Mouse (Mus musculus) embryonic facial prominence, embryonic 10.5 days (tissue): ENCODE results near the gene Zfhx3. TPM values are rescaled to one million over a fixed set of nuclear protein-coding genes. Genes with fewer than 3 reads are reported as not detected.

ENCODE experiments used
- DNase-seq: peaks from one replicate; pipeline ENCODE4 v3.0.0-alpha.2; 2017; ENCODE audit warnings: low spot score
- H3K27ac ChIP-seq: fragments of 300-500 bp; sonication (generic); replicated peaks from 2 replicates; pipeline ENCODE4 v1.5.1; 2016; ENCODE audit warnings: mild to moderate bottlenecking
- H3K27me3 ChIP-seq: fragments of 300-500 bp; sonication (generic); replicated peaks from 2 replicates; pipeline ENCODE4 v1.6.1; 2016; ENCODE audit warnings: low read depth, mild to moderate bottlenecking; ENCODE audit not compliant: poor library complexity, severe bottlenecking
- H3K36me3 ChIP-seq: fragments of 300-500 bp; sonication (generic); replicated peaks from 2 replicates; pipeline ENCODE4 v1.6.1; 2016; ENCODE audit warnings: mild to moderate bottlenecking, moderate library complexity
- H3K4me1 ChIP-seq: fragments of 300-500 bp; sonication (generic); 2 replicates; pipeline ENCODE4 v1.6.1; 2016
- H3K4me3 ChIP-seq: fragments of 300-500 bp; sonication (generic); 2 replicates; pipeline ENCODE4 v1.5.1; 2016; ENCODE audit warnings: mild to moderate bottlenecking, moderate library complexity
- H3K9me3 ChIP-seq: fragments of 300-500 bp; sonication (generic); 2 replicates; pipeline ENCODE4 v1.6.1; 2016; ENCODE audit warnings: mild to moderate bottlenecking
- WGBS: fragments of 180-500 bp; shearing (Covaris S2); methylation state at CpG from one replicate; pipeline ENCODE4 v1.1.7; 2016; 5-methylcytosine and 5-hydroxymethylcytosine counted together
- polyA plus RNA-seq: library from polyadenylated mRNA; unstranded; fragments of >200 nt; fragmentation: Nextera tagmentation; extraction: Ambion mirVana; gene quantifications from 2 replicates; pipeline ENCODE4 v1.2.1, GENCODE M21; 2016

Zfhx3 gene
- polyA plus RNA-seq, 1 experiment from 2014 or later, result 18.8 TPM

DNA sequence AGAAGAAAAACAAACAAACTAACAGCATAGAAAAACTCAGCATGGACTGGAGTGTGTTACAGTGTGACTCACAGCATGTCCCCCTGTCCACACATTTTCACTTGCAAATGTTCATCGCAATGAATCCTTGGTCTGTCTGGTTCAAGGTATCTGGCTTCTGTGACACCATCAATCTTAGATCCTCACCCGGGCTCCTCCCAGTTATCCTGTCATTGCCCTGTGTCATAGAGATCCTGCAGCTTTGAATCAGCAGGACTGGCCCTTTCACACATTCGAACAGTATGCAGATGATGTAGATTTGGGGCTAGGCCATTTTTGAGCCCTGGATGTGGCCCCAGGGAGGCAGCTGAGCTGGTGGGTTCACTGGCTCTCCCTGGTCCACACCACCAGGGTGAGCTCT is 278.1 kb downstream of the Zfhx3 start:
- Histone ChIP-seq H3K36me3 (no peaks in the 10 kb centered on the region), H3K27ac (peak overlapping the region; percentile 30; the same call in 1 of the 2 replicates), H3K9me3 (no peaks in the 10 kb centered on the region), H3K4me3 (no peak overlapping the region), H3K4me1 (peaks cover 24% of the 10 kb centered on the region), H3K27me3 (no peaks in the 10 kb centered on the region)
- no peak for DNase-seq
- 70% methylated on average over 3 of the region's 3 CpGs for WGBS

GRCm38 (mm10) chr8:108222091-108222490 is 279.6 kb downstream of the Zfhx3 start:
- Histone ChIP-seq H3K27me3 (no peaks in the 10 kb centered on the region), H3K4me1 (peaks cover 19% of the 10 kb centered on the region), H3K9me3 (no peaks in the 10 kb centered on the region), H3K4me3 (no peak overlapping the region), H3K36me3 (no peaks in the 10 kb centered on the region), H3K27ac (no peak overlapping the region)
- DNase-seq, result no peak
- 81% methylated on average over 2 of the region's 2 CpGs for WGBS

GRCm38 (mm10) chr8:108232326-108232725 is 289.9 kb downstream of the Zfhx3 start:
- peak; percentile 53 for DNase-seq
- H3K4me1 ChIP-seq, result peaks cover 44% of the 10 kb centered on the region
- H3K9me3 ChIP-seq, result no peaks in the 10 kb centered on the region
- 47% methylated on average over 7 of the region's 7 CpGs for WGBS
- no peak overlapping the region for H3K4me3 ChIP-seq
- H3K27me3 ChIP-seq, result no peaks in the 10 kb centered on the region
- H3K36me3 ChIP-seq, result no peaks in the 10 kb centered on the region
- H3K27ac ChIP-seq, result peak overlapping the region; percentile 49; the same call in 1 of the 2 replicates

GRCm38 (mm10) chr8:108234481-108234880 is 292.0 kb downstream of the Zfhx3 start:
- DNase-seq, result no peak
- Histone ChIP-seq H3K4me3 (no peak overlapping the region), H3K9me3 (no peaks in the 10 kb centered on the region), H3K4me1 (peaks cover 45% of the 10 kb centered on the region), H3K27ac (peak overlapping the region; percentile 70), H3K36me3 (no peaks in the 10 kb centered on the region), H3K27me3 (peaks cover 12% of the 10 kb centered on the region; the same call in 1 of the 2 replicates)
- 20% methylated on average over 4 of the region's 4 CpGs for WGBS

DNA sequence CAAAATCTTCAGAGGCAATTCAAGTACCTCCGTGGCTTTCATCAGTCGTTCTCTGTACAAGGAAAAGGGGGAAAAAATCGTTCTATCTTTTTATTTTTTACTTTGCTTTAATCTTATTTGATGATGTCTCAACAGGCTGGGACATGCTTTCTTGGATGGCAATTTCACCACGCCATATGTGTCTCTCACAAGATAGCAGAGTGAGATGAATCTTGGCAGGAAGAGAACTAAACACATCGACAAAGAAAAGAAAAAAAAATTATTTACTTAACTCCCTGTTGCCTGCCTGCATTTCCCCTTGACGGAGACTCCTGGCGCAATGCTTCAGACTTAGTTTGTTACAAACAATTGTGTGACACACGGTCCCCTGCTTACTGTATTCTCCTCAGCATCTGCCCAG is 294.3 kb downstream of the Zfhx3 start:
- H3K27ac ChIP-seq, result no peak overlapping the region
- H3K9me3 ChIP-seq, result no peaks in the 10 kb centered on the region
- H3K36me3 ChIP-seq, result no peaks in the 10 kb centered on the region
- DNase-seq, result no peak
- peaks cover 63% of the 10 kb centered on the region for H3K4me1 ChIP-seq
- peaks cover 12% of the 10 kb centered on the region; the same call in 1 of the 2 replicates for H3K27me3 ChIP-seq
- WGBS, result 79% methylated on average over 8 of the region's 8 CpGs
- H3K4me3 ChIP-seq, result no peak overlapping the region

GRCm38 (mm10) chr8:108239531-108239930 is 297.1 kb downstream of the Zfhx3 start:
- 89% methylated on average over 5 of the region's 5 CpGs for WGBS
- Histone ChIP-seq H3K9me3 (no peaks in the 10 kb centered on the region), H3K36me3 (no peaks in the 10 kb centered on the region), H3K4me3 (no peak overlapping the region), H3K4me1 (peaks cover 53% of the 10 kb centered on the region), H3K27ac (no peak overlapping the region; the same call in 1 of the 2 replicates), H3K27me3 (peaks cover 12% of the 10 kb centered on the region; the same call in 1 of the 2 replicates)
- DNase-seq, result no peak

DNA sequence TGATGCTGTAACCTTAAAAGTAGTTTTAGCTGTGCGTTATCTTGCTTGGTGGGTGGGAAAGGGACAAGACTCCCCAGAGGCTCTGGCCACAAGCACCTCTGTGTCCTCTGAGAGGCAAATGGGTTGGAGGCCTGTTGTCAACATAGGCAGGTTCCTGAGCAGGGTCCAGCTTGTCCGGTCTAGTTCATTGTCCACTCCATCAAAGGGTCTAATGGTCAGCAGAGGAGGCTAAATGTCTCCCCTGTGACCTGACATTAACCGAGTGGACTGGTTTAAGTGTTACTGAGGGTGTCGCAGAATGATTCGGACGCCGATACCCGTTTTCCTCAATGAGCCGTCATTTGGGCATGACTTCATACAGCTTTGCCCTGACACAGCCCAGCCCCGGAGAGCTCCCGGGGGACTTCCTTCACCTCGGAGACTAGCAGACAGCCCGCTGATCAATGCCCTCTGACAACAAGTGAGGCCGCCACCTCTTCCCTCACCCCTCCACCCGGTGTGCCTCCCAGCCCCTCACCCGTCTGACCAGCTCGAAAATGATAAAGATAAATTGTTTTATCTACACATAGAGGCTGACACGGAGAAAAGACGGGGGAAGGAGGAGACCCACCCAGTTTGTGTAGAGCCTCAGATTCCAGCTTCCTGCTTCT is 298.7 kb downstream of the Zfhx3 start:
- H3K9me3 ChIP-seq, result no peaks in the 10 kb centered on the region
- peaks cover 58% of the 10 kb centered on the region for H3K4me1 ChIP-seq
- DNase-seq, result peak; percentile 46
- no peaks in the 10 kb centered on the region for H3K36me3 ChIP-seq
- 37% methylated on average over 19 of the region's 19 CpGs for WGBS
- H3K4me3 ChIP-seq, result peak overlapping the region; percentile 40
- H3K27me3 ChIP-seq, result peaks cover 12% of the 10 kb centered on the region; the same call in 1 of the 2 replicates
- H3K27ac ChIP-seq, result peak overlapping the region; percentile 41

DNA sequence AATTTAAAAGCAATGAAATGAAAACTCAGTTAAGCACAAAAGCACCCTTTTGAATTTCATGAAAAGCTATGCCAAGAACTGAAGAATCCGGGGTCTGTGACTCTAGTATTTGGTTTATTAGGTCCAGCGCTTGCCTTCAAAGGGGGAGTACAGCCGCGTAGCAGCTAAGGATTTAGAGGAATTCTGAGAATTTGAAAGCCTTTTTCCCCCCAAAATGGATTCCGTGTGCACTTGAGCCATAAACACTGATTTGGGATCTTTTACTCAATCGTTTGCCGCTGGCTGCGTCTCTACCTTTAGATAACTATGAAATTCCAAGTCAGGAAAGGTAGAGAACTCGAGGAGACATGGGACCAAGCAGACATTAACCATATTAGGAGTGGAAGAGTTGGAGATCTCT is 300.8 kb downstream of the Zfhx3 start:
- Histone ChIP-seq H3K4me3 (no peak overlapping the region), H3K9me3 (no peaks in the 10 kb centered on the region), H3K4me1 (peaks cover 79% of the 10 kb centered on the region), H3K27ac (peak overlapping the region; percentile 54; the same call in 1 of the 2 replicates), H3K27me3 (peaks cover 5% of the 10 kb centered on the region; the same call in 1 of the 2 replicates), H3K36me3 (no peaks in the 10 kb centered on the region)
- 35% methylated on average over 9 of the region's 9 CpGs for WGBS
- DNase-seq, result peak; percentile 46

- peak overlapping the region; percentile 76 for H3K27ac ChIP-seq
- H3K9me3 ChIP-seq, result no peaks in the 10 kb centered on the region
- H3K4me3 ChIP-seq, result peak overlapping the region; percentile 37
- H3K36me3 ChIP-seq, result no peaks in the 10 kb centered on the region
- 43% methylated on average over 17 of the region's 17 CpGs for WGBS
- no peaks in the 10 kb centered on the region for H3K27me3 ChIP-seq
- peaks cover 76% of the 10 kb centered on the region for H3K4me1 ChIP-seq
- peak; percentile 27 for DNase-seq
These were observed 302.4 kb downstream of the Zfhx3 start for GRCm38 (mm10) chr8:108244636-108245494.

DNA sequence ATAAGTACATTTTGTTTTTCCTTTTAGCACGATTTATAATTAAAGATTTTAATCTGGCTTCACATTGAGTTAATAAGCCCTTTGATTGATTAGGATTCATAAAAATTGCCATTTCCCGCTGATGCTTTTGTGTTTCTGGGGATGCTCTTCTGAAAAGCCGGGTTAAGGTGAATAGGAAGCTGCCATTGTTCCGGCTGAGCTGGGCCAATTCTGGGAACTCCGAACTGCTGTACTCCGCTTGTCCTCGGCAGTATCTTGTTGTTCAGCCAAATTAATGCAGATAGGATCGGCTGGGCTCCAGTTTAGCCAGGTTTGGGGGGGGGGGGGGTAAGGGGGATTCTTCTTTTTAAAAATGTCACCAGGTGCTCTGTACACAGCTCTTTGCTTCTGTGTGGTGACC is 303.1 kb downstream of the Zfhx3 start:
- Histone ChIP-seq H3K9me3 (no peaks in the 10 kb centered on the region), H3K27me3 (no peaks in the 10 kb centered on the region), H3K36me3 (no peaks in the 10 kb centered on the region), H3K4me1 (peaks cover 69% of the 10 kb centered on the region), H3K4me3 (no peak overlapping the region; the same call in 1 of the 2 replicates), H3K27ac (peak overlapping the region; percentile 76)
- no peak for DNase-seq
- WGBS, result 44% methylated on average over 8 of the region's 8 CpGs

DNA sequence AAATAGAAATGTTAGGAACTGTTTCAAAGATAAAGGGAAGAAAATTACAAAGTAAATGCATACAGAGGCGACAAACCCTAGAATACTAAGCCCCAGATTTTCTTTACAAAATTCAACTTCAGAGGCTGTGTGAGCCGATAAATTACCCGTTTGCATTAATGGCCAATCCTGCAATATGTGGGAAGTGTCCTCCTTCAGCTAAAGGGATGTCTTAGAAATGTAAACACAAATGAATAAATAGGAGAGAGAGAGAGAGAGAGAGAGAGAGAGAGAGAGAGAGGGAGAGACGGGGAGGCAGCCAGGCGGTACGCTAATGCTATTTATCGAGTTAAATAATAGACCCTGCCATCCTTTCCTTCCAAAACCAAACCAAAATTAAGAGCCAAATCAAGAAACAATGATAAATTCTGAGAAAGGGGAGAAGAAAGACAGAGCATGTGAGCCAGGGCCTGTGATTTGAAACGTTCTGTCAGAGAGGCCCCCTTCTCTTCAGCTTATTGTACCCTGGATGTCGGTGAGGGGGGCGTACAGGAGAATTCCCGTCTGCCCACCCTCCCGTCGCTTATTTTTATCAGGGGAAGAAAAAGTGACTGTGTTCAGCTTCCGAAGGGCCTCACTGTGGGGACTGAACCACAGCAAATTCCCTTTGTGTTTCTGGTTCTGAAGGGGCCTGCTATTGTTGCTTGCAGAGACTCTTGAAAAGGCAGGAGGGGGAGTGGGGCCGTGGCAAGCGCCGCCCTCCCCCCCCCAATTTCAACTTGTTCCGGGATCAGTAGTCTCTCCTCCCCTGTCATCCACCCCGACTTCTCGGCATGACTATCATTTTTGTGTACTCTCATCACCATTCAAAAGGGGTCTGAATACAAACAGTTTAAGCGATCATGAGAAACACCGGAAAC is 303.8 kb downstream of the Zfhx3 start:
- H3K36me3 ChIP-seq, result no peaks in the 10 kb centered on the region
- H3K4me3 ChIP-seq, result peak overlapping the region; percentile 25; the same call in 1 of the 2 replicates
- no peaks in the 10 kb centered on the region for H3K27me3 ChIP-seq
- no peaks in the 10 kb centered on the region for H3K9me3 ChIP-seq
- peaks cover 62% of the 10 kb centered on the region for H3K4me1 ChIP-seq
- WGBS, result 43% methylated on average over 22 of the region's 22 CpGs
- peak overlapping the region; percentile 76 for H3K27ac ChIP-seq
- peak; percentile 34 for DNase-seq

- Histone ChIP-seq H3K27me3 (no peaks in the 10 kb centered on the region), H3K4me1 (peaks cover 56% of the 10 kb centered on the region), H3K36me3 (no peaks in the 10 kb centered on the region), H3K27ac (peak overlapping the region; percentile 76), H3K4me3 (no peak overlapping the region), H3K9me3 (no peaks in the 10 kb centered on the region)
- peak; percentile 16 for DNase-seq
- WGBS, result 40% methylated on average over 7 of the region's 7 CpGs
These were observed 304.5 kb downstream of the Zfhx3 start for GRCm38 (mm10) chr8:108246934-108247417.
